Mouse (Mus musculus) limb, embryonic 13.5 days (tissue): ENCODE measurements around the gene Zfp658. TPM values are rescaled to one million over a fixed set of nuclear protein-coding genes. Genes with fewer than 3 reads are reported as not detected.

ENCODE experiments used
- ATAC-seq: fragments of 200-750 bp; cut with Nextera tagmentation; 2 replicates; pipeline ENCODE4 v1.8.0; 2017; ENCODE audit warnings: low read depth, moderate number of reproducible peaks, moderate TSS enrichment; ENCODE audit not compliant: low FRiP score
- H3K27ac ChIP-seq: fragments of 300-500 bp; sonication (generic); 2 replicates; pipeline ENCODE4 v1.5.1; 2015; ENCODE audit warnings: inconsistent platforms, mild to moderate bottlenecking, moderate library complexity
- H3K27me3 ChIP-seq: fragments of 300-500 bp; sonication (generic); 2 replicates; pipeline ENCODE4 v1.6.1; 2015; ENCODE audit warnings: mild to moderate bottlenecking, inconsistent platforms
- H3K36me3 ChIP-seq: fragments of 300-500 bp; sonication (generic); 2 replicates; pipeline ENCODE4 v1.6.1; 2015; ENCODE audit warnings: inconsistent platforms, mild to moderate bottlenecking, moderate library complexity
- H3K4me1 ChIP-seq: fragments of 300-500 bp; sonication (generic); 2 replicates; pipeline ENCODE4 v1.6.1; 2015; ENCODE audit warnings: inconsistent platforms
- H3K4me2 ChIP-seq: fragments of 300-500 bp; sonication (generic); replicated peaks from 2 replicates; pipeline ENCODE4 v1.6.1; 2015; ENCODE audit warnings: inconsistent platforms, mild to moderate bottlenecking, moderate library complexity
- H3K4me3 ChIP-seq: fragments of 300-500 bp; sonication (generic); 2 replicates; pipeline ENCODE4 v1.5.1; 2015; ENCODE audit warnings: moderate library complexity, mild to moderate bottlenecking, inconsistent platforms
- H3K9ac ChIP-seq: fragments of 300-500 bp; sonication (generic); 2 replicates; pipeline ENCODE4 v1.6.1; 2015; ENCODE audit warnings: mild to moderate bottlenecking, inconsistent platforms
- H3K9me3 ChIP-seq: fragments of 300-500 bp; sonication (generic); 2 replicates; pipeline ENCODE4 v1.6.1; 2016; ENCODE audit warnings: inconsistent platforms
- WGBS: fragments of 180-500 bp; shearing (Covaris S2); methylation state at CpG from one replicate; pipeline ENCODE4 v1.1.7; 2015; 5-methylcytosine and 5-hydroxymethylcytosine counted together
- polyA plus RNA-seq: library from polyadenylated mRNA; unstranded; fragments of >200 nt; fragmentation: Nextera tagmentation; extraction: Ambion mirVana; gene quantifications from 2 replicates; pipeline ENCODE4 v1.2.1, GENCODE M21; 2015

Gene Zfp658
- polyA plus RNA-seq, 1 experiment from 2014 or later = 4.8 TPM

- Histone ChIP-seq H3K9me3 (no peaks in the 10 kb centered on the region), H3K4me3 (peak within 1 kb of the TSS; percentile 45), H3K36me3 (no peaks in the 10 kb centered on the region), H3K27ac (no peak within 1 kb of the TSS), H3K4me2 (peak within 1 kb of the TSS; percentile 79), H3K9ac (peak within 1 kb of the TSS; percentile 55; the same call in 1 of the 2 replicates), H3K27me3 (peaks cover 9% of the 10 kb centered on the region; the same call in 1 of the 2 replicates), H3K4me1 (no peaks in the 10 kb centered on the region)
- 16% methylated on average over 41 of the region's 41 CpGs for WGBS
- ATAC-seq = peak; percentile 92
Observed at GRCm38 (mm10) chr7:43606896-43607742, 45.1 kb downstream of the Zfp658 start, which contains the start of gene Zfp819. TSS of gene Zfp819 (plus strand) at chr7:43607169.

- Histone ChIP-seq H3K4me3 (no peak overlapping the region), H3K4me2 (peak overlapping the region; percentile 79), H3K27ac (no peak overlapping the region), H3K27me3 (peaks cover 9% of the 10 kb centered on the region; the same call in 1 of the 2 replicates), H3K4me1 (no peaks in the 10 kb centered on the region), H3K9ac (no peak overlapping the region), H3K9me3 (no peaks in the 10 kb centered on the region), H3K36me3 (no peaks in the 10 kb centered on the region)
- ATAC-seq = no peak
- WGBS = 36% methylated on average over 5 of the region's 5 CpGs
Observed at GRCm38 (mm10) chr7:43607743-43608287, 45.8 kb downstream of the Zfp658 start.

GRCm38 (mm10) chr7:43608316-43608824, 46.3 kb downstream of the Zfp658 start:
- no peaks in the 10 kb centered on the region for H3K4me1 ChIP-seq
- no peak overlapping the region for H3K9ac ChIP-seq
- H3K9me3 ChIP-seq = no peaks in the 10 kb centered on the region
- H3K27me3 ChIP-seq = peaks cover 9% of the 10 kb centered on the region; the same call in 1 of the 2 replicates
- 73% methylated on average over 7 of the region's 7 CpGs for WGBS
- no peak for ATAC-seq
- no peak overlapping the region for H3K27ac ChIP-seq
- H3K4me2 ChIP-seq = no peak overlapping the region
- H3K4me3 ChIP-seq = no peak overlapping the region
- H3K36me3 ChIP-seq = no peaks in the 10 kb centered on the region

- Histone ChIP-seq H3K27ac (no peak overlapping the region), H3K4me3 (no peak overlapping the region), H3K9ac (no peak overlapping the region), H3K27me3 (no peaks in the 10 kb centered on the region), H3K4me2 (no peak overlapping the region), H3K4me1 (no peaks in the 10 kb centered on the region), H3K36me3 (no peaks in the 10 kb centered on the region), H3K9me3 (no peaks in the 10 kb centered on the region)
- 89% methylated on average over 14 of the region's 14 CpGs for WGBS
- ATAC-seq = no peak
Observed at GRCm38 (mm10) chr7:43613816-43614551, 51.9 kb downstream of the Zfp658 start.

- Histone ChIP-seq H3K4me3 (no peak overlapping the region), H3K36me3 (no peaks in the 10 kb centered on the region), H3K4me1 (no peaks in the 10 kb centered on the region), H3K4me2 (no peak overlapping the region), H3K9me3 (no peaks in the 10 kb centered on the region), H3K9ac (no peak overlapping the region), H3K27ac (no peak overlapping the region), H3K27me3 (no peaks in the 10 kb centered on the region)
- no peak for ATAC-seq
- 83% methylated on average over 7 of the region's 7 CpGs for WGBS
Observed at GRCm38 (mm10) chr7:43622927-43623326, 60.9 kb downstream of the Zfp658 start.

GRCm38 (mm10) chr7:43623819-43624218, 61.8 kb downstream of the Zfp658 start:
- 10% methylated on average over 10 of the region's 10 CpGs for WGBS
- ATAC-seq = no peak; the same call in 1 of the 2 replicates
- H3K4me3 ChIP-seq = no peak overlapping the region

More at GRCm38 (mm10) chr7:43623819-43624218, 61.8 kb downstream of the Zfp658 start:
- H3K4me1 ChIP-seq = no peaks in the 10 kb centered on the region
- H3K9me3 ChIP-seq = no peaks in the 10 kb centered on the region
- no peaks in the 10 kb centered on the region for H3K27me3 ChIP-seq
- H3K4me2 ChIP-seq = peak overlapping the region; percentile 38
- no peak overlapping the region for H3K9ac ChIP-seq
- H3K27ac ChIP-seq = no peak overlapping the region
- no peaks in the 10 kb centered on the region for H3K36me3 ChIP-seq

Other genes starting within 250 kb of the Zfp658 start
- 16.7 TPM in 2 replicates for gene Zfp715, start 249.0 kb upstream of the Zfp658 start, polyA plus RNA-seq
- 0.22 and 0.23 TPM in 2 replicates for gene Siglecf, start 210.9 kb upstream of the Zfp658 start, polyA plus RNA-seq
- gene Siglecg, start 154.1 kb upstream of the Zfp658 start, polyA plus RNA-seq = 0.06 and 0.13 TPM in 2 replicates
- not detected in 2 replicates for gene Lim2, start 134.6 kb upstream of the Zfp658 start, polyA plus RNA-seq
- 0.89 and 1.1 TPM in 2 replicates for gene Nkg7, start 125.2 kb upstream of the Zfp658 start, polyA plus RNA-seq
- gene Cldnd2, start 121.5 kb upstream of the Zfp658 start, polyA plus RNA-seq = not detected in 2 replicates
- 272 and 301 TPM in 2 replicates for gene Etfb, start 118.2 kb upstream of the Zfp658 start, polyA plus RNA-seq
- gene Gm45233, start 118.1 kb upstream of the Zfp658 start, polyA plus RNA-seq = not detected in 2 replicates
- 3.9 and 4.8 TPM in 2 replicates for gene Vsig10l, start 99.1 kb upstream of the Zfp658 start, polyA plus RNA-seq
- gene Iglon5, start 72.2 kb upstream of the Zfp658 start, polyA plus RNA-seq = 1.8 and 2.0 TPM in 2 replicates
- not detected in 2 replicates for gene 4931406B18Rik, start 56.3 kb upstream of the Zfp658 start, polyA plus RNA-seq
- gene Cd33, start 17.8 kb upstream of the Zfp658 start, polyA plus RNA-seq = 1.2 and 1.5 TPM in 2 replicates
- gene Zfp719, start 17.4 kb downstream of the Zfp658 start, polyA plus RNA-seq = 14.4 and 15.4 TPM in 2 replicates
- gene Zfp819, start 44.9 kb downstream of the Zfp658 start, polyA plus RNA-seq = 0.27 and 0.33 TPM in 2 replicates
- gene Ceacam18, start 72.5 kb downstream of the Zfp658 start, polyA plus RNA-seq = not detected in 2 replicates
- gene Siglece, start 97.9 kb downstream of the Zfp658 start, polyA plus RNA-seq = 0.62 and 0.70 TPM in 2 replicates
- gene Ctu1, start 109.8 kb downstream of the Zfp658 start, polyA plus RNA-seq = 15.0 and 15.2 TPM in 2 replicates
- gene Klk14, start 128.2 kb downstream of the Zfp658 start, polyA plus RNA-seq = not detected in 2 replicates
- 0.37 and 0.79 TPM in 2 replicates for gene Klk13, start 150.3 kb downstream of the Zfp658 start, polyA plus RNA-seq
- not detected in 2 replicates for gene Klk12, start 206.6 kb downstream of the Zfp658 start, polyA plus RNA-seq
- 0.27 and 0.70 TPM in 2 replicates for gene Klk11, start 212.3 kb downstream of the Zfp658 start, polyA plus RNA-seq
- 2.0 and 2.1 TPM in 2 replicates for gene Klk10, start 218.8 kb downstream of the Zfp658 start, polyA plus RNA-seq
- 0.38 and 0.55 TPM in 2 replicates for gene Klk9, start 229.6 kb downstream of the Zfp658 start, polyA plus RNA-seq
- gene Klk8, start 235.3 kb downstream of the Zfp658 start, polyA plus RNA-seq = 16.8 and 19.0 TPM in 2 replicates
- not detected in 2 replicates for gene Klk7, start 249.0 kb downstream of the Zfp658 start, polyA plus RNA-seq